Mouse (Mus musculus) c-Kit-positive CD71-positive TER-119-positive erythroid progenitor cells, embryonic 14.5 days (primary cell): ENCODE data around the gene Dbx1.

Experiments
- DNase-seq: peaks from one replicate; pipeline ENCODE4 v3.0.0-alpha.2; 2013; ENCODE audit warnings: low spot score

Gene Dbx1

GRCm38 (mm10) chr7:49633375-49633956 is 3.2 kb downstream of the Dbx1 start:
- no peak for DNase-seq

DNA sequence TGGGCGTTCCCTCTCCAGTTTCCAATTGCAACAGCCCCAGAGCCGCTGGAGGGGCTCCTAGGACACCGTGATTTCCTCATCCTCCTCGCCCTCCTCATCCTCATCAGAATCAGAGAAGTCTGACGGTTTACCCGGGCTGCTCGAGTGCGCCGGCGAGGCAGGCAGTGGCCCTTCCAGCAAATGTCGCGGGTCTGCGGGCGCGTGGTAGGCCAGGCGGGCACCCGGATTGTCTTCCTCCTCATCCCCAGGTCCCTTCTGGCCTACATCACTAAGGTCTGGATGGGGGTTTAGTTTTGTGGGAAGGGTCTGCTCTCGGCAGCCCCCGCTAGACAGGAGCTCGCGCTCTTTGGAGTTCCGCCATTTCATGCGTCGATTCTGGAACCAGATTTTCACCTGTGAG is 4.3 kb downstream of the Dbx1 start:
- DNase-seq, result no peak

- no peak for DNase-seq
Measured at GRCm38 (mm10) chr7:49631885-49632284, 4.8 kb downstream of the Dbx1 start.

GRCm38 (mm10) chr7:49620160-49620559 is 16.5 kb downstream of the Dbx1 start:
- no peak for DNase-seq

GRCm38 (mm10) chr7:49617087-49617486 is 19.6 kb downstream of the Dbx1 start:
- no peak for DNase-seq

- DNase-seq, result peak; percentile 27
Measured at GRCm38 (mm10) chr7:49616258-49616735, 20.4 kb downstream of the Dbx1 start.

DNA sequence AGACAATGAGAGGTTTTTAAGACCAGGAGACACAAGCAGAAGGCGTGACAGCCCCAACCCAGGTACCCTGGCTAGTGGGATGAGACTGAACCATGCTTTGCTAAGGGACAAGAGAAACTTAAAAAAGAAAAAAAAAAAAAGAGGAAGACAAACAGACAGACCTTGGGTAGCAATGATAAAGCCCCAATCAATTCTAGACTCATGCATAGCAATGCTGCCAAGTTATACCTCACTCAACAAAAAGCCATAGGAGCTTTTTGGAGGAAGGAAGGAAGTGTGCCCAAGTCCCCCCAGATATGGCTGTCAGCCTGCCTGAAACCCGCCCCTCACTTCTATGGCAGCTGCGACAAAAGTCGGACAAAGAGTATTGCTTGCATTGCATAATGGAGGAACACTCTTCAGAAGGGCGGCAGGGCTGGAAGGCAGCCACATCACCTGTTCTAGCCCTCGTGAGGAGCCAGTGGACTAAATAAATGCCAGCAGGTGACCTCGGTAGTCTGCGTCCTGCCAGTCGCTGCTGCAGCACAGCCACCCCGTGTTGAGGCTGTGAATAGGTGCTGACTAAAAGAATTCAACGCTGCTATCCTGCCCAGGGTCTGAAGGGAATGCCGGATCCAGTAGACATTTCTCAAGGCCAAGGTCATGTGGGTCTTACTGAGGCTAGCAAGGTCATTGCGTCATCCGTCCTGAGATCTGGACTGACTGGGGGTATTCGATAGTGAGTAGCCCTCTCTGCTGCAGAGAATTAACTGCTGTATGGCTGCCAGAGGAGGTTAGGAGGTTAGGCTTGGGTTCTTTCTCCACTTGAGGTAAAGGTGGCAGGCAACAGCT is 31.5 kb downstream of the Dbx1 start:
- DNase-seq, result no peak

DNA sequence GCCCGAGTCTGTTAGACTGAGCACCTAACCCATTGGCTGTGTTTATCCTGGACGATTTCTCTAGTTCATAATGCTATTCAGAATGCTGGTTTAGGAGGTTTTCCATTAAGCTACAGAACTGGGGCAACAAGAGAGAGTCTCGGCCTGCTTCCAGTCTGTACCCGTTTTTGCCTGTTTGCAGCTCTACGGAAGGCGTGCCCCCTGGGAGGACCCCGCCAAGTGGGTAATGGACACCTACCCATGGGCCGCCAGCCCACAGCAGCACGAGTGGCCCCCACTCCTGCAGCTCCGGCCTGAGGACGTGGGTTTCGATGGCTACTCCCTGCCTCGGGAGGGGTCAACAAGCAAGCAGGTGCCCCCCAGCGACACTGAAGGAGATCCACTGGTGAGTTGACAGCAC is 32.4 kb downstream of the Dbx1 start:
- DNase-seq, result no peak

GRCm38 (mm10) chr7:49601191-49601975 is 35.3 kb downstream of the Dbx1 start:
- DNase-seq, result peak; percentile 23

DNA sequence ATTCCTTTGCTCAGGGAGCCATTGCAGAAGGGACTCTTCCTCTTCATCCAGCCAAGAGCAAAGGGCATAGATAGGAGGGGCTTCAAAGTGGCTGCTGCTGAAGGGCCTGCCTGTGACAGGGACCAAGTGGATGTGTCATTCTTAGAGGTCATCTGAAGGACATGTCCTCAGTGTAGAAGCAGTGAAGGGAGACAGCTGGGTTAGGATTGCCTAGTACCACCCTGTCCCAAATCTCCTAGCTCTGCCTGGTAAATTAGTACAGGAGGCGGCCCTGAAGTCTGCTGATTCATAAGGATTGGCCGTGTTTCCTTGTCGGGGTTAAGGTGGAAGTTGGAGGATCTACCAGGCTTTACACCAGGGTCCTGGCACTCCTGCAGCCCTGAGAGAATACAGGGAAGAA is 36.7 kb downstream of the Dbx1 start:
- DNase-seq, result no peak

- DNase-seq, result no peak
Measured at GRCm38 (mm10) chr7:49598225-49598624, 38.4 kb downstream of the Dbx1 start.

GRCm38 (mm10) chr7:49597776-49598175 is 38.9 kb downstream of the Dbx1 start:
- no peak for DNase-seq

DNA sequence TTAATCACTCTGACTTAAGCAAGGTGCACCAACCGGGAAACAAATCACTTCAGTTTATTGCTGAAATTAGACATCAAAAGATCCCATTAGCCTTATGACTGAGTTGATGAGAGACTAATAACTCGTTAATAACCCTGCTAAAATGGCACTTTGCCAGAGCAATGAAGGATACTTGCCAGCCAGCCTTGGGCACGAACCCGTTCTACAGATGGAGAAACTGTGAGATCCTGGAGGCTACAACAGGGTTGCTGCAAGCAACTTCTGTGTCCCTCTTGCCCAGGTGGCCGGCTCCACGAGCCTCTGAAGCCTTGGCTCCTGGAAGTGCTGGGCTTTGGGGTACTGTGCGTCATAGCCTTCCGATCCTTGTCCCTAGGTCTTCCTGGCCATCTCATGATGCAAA is 47.0 kb downstream of the Dbx1 start:
- no peak for DNase-seq

DNA sequence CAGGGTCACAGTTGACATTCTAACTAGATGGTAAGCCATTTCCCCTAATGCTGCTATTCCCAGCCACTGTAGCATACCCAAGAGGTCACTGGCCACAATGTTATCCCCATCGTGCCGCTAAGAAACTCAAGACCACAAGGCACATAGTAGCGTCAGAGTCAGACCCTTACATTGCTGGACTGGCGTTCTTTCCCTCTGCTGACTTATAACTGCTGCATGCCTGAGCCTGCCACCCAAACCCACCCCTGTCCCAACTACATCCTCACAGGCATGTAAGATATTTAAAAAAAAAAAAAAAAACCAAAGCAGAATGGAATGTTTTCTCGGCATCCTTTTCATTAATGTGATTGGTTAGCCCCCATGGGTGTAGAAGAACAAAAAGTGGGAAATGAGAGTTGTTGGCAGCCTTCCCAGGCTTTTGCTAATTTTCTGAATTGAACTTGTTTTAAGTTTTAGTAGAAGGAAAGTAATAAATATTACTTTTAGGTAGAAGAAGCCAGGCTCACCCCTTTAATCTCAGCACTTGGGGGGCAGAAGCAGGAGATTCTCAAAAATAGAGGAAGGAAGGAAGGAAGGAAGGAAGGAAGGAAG is 50.0 kb downstream of the Dbx1 start:
- DNase-seq, result no peak

DNA sequence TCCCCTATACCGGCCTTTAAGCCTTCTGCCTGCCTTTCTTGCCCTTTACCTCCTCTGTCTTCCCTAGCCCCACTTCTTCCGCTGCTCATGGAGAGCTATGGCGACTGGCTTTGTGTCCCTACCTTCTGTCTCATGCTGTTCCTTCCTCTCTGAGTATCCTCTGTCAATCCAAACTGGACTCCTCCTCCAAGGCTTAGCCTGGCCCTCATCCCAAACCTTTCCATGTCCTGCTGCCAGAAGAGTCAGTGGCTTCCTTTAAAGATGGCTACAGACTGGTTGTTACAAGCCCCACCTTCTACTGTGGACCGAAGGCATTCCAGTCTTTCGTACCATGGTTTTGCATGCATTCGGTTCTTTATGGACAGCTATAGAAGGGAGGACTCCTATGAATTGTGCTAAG is 53.5 kb downstream of the Dbx1 start:
- no peak for DNase-seq

DNA sequence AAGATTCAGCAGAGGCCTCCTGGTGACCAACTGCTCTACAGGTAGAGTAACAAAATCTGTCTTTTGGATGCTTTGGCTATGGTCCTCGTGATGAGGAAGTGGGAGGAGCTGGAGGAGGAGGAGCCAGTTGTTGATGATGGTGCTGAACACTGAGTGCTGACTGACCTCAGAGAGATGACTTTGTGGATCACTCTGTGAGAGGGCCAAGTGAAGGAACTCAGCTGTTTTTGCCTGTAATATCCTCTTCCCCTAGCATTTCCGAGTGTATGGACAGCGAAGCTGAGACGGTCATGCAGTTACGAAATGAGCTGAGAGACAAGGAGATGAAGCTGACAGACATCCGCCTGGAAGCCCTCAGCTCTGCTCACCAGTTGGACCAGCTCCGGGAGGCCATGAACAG is 54.1 kb downstream of the Dbx1 start:
- DNase-seq, result no peak

DNA sequence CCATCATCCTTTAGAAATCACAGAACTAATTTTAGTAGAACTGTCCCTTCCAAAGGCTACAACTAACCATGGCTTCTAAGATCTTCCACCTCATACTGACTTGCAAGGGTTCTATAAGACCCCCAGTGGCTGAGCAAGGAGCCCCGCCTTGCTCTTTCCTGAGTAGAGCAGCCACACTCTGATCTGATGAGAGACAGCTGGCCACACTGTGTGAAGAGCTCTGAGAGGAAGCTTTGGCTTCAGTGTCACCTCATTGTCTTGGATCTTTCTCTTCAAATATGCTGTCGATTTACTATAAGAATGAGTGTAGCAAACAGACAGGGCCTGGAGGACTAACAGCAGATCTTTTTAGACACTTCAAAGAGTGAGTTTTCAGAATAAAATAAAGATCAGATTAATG is 54.7 kb downstream of the Dbx1 start:
- no peak for DNase-seq
